Mouse (Mus musculus): ENCODE data around the gene Ddias. TPM values are rescaled to one million over a fixed set of nuclear protein-coding genes. Genes with fewer than 3 reads are reported as not detected.
"Not testable (repeated sequence)": the region's sequence is repeated elsewhere in the genome, so short reads cannot be mapped to it uniquely, and the experiment has no call there.

Gene Ddias
- 0.09 and 0.28 TPM in 2 replicates for polyA plus RNA-seq (2012; rRNA removed)

GRCm38 (mm10) chr7:92874116-92874675 is at the start of gene Ddias, which contains the start of gene Prcp:
Gene Ddias, minus strand, starts transcription at chr7:92874247.
Gene Prcp, plus strand, starts transcription at chr7:92874470.
- H3K4me1 ChIP-seq (ENCODE audit: control insufficient read depth, insufficient read depth, insufficient read length), result peaks cover under 1% of the 10 kb centered on the region
- no peaks in the 10 kb centered on the region for H3K27me3 ChIP-seq (ENCODE audit: control insufficient read depth, insufficient read depth, low read length)
- TF ChIP-seq CTCF (IDR thresholded peaks at IDR 0.05; ENCODE audit: extremely low read depth, insufficient read depth, insufficient read length, insufficient replicate concordance), result peak; percentile 93
- TF ChIP-seq POLR2A (IDR thresholded peaks at IDR 0.05; ENCODE audit: low read depth, low read length), result no peak
- H3K36me3 ChIP-seq (ENCODE audit: control insufficient read depth, insufficient read depth, low read length), result no peaks in the 10 kb centered on the region
- H3K4me3 ChIP-seq (ENCODE audit: extremely low read depth, insufficient read depth, insufficient read length), result peak within 1 kb of the TSS; percentile 88
- peak; percentile 89 to 90 for DNase-seq (ENCODE audit: low read depth in 1 of 2, low spot score in 2 of 2)
- H3K27ac ChIP-seq (ENCODE audit: insufficient read depth, low read length), result peak within 1 kb of the TSS; percentile 99
- under 1% methylated on average over 53 of the region's 53 CpGs for WGBS

- Histone ChIP-seq H3K27ac (ENCODE audit: insufficient read depth, low read length) (no peak overlapping the region), H3K4me3 (ENCODE audit: extremely low read depth, insufficient read depth, insufficient read length) (no peak overlapping the region), H3K4me1 (ENCODE audit: control insufficient read depth, insufficient read depth, insufficient read length) (no peaks in the 10 kb centered on the region; the same call in 1 of the 2 replicates), H3K27me3 (ENCODE audit: control insufficient read depth, insufficient read depth, low read length) (no peaks in the 10 kb centered on the region), H3K36me3 (ENCODE audit: control insufficient read depth, insufficient read depth, low read length) (peaks cover 10% of the 10 kb centered on the region; the same call in 1 of the 2 replicates)
- DNase-seq (ENCODE audit: low read depth in 1 of 2, low spot score in 2 of 2), result no peak
- WGBS, result 75% methylated on average over 2 of the region's 2 CpGs
- TF ChIP-seq POLR2A (IDR thresholded peaks at IDR 0.05; ENCODE audit: low read depth, low read length) (no peak), CTCF (IDR thresholded peaks at IDR 0.05; ENCODE audit: extremely low read depth, insufficient read depth, insufficient read length, insufficient replicate concordance) (no peak)
Measured at GRCm38 (mm10) chr7:92920857-92921172, 46.8 kb upstream of the Ddias start.

- TF ChIP-seq CTCF (IDR thresholded peaks at IDR 0.05; ENCODE audit: extremely low read depth, insufficient read depth, insufficient read length, insufficient replicate concordance) (no peak), POLR2A (IDR thresholded peaks at IDR 0.05; ENCODE audit: low read depth, low read length) (no peak)
- Histone ChIP-seq H3K4me3 (ENCODE audit: extremely low read depth, insufficient read depth, insufficient read length) (no peak overlapping the region), H3K4me1 (ENCODE audit: control insufficient read depth, insufficient read depth, insufficient read length) (no peaks in the 10 kb centered on the region; the same call in 1 of the 2 replicates), H3K27ac (ENCODE audit: insufficient read depth, low read length) (no peak overlapping the region), H3K27me3 (ENCODE audit: control insufficient read depth, insufficient read depth, low read length) (no peaks in the 10 kb centered on the region), H3K36me3 (ENCODE audit: control insufficient read depth, insufficient read depth, low read length) (peaks cover 10% of the 10 kb centered on the region; the same call in 1 of the 2 replicates)
- WGBS, result 79% methylated on average over 6 of the region's 6 CpGs
- no peak for DNase-seq (ENCODE audit: low read depth in 1 of 2, low spot score in 2 of 2)
Measured at GRCm38 (mm10) chr7:92920172-92920856, 46.3 kb upstream of the Ddias start.

GRCm38 (mm10) chr7:92904285-92904684 is 30.2 kb upstream of the Ddias start:
- H3K4me1 ChIP-seq (ENCODE audit: control insufficient read depth, insufficient read depth, insufficient read length); H3K27me3 ChIP-seq (ENCODE audit: control insufficient read depth, insufficient read depth, low read length); H3K36me3 ChIP-seq (ENCODE audit: control insufficient read depth, insufficient read depth, low read length); H3K27ac ChIP-seq (ENCODE audit: insufficient read depth, low read length); H3K4me3 ChIP-seq (ENCODE audit: extremely low read depth, insufficient read depth, insufficient read length); DNase-seq (ENCODE audit: low read depth in 1 of 2, low spot score in 2 of 2): not testable (repeated sequence)
- 62% methylated on average over 7 of the region's 7 CpGs for WGBS

GRCm38 (mm10) chr7:92903360-92904038 is 29.5 kb upstream of the Ddias start:
- DNase-seq (ENCODE audit: low read depth in 1 of 2, low spot score in 2 of 2), result peak; percentile 41 to 69
- H3K36me3 ChIP-seq (ENCODE audit: control insufficient read depth, insufficient read depth, low read length), result peaks cover 3% of the 10 kb centered on the region
- no peaks in the 10 kb centered on the region for H3K27me3 ChIP-seq (ENCODE audit: control insufficient read depth, insufficient read depth, low read length)
- no peaks in the 10 kb centered on the region for H3K4me1 ChIP-seq (ENCODE audit: control insufficient read depth, insufficient read depth, insufficient read length)
- 47% methylated on average over 7 of the region's 7 CpGs for WGBS
- H3K4me3 ChIP-seq (ENCODE audit: extremely low read depth, insufficient read depth, insufficient read length), result no peak overlapping the region
- no peak overlapping the region for H3K27ac ChIP-seq (ENCODE audit: insufficient read depth, low read length)
- TF ChIP-seq CTCF (IDR thresholded peaks at IDR 0.05; ENCODE audit: extremely low read depth, insufficient read depth, insufficient read length, insufficient replicate concordance) (peak; percentile 92; the same call in 1 of the 2 replicates), POLR2A (IDR thresholded peaks at IDR 0.05; ENCODE audit: low read depth, low read length) (no peak)

GRCm38 (mm10) chr7:92897021-92897420 is 23.0 kb upstream of the Ddias start:
- WGBS, result 76% methylated on average over 2 of the region's 2 CpGs

More at GRCm38 (mm10) chr7:92897021-92897420, 23.0 kb upstream of the Ddias start:
- H3K4me1 ChIP-seq (ENCODE audit: control insufficient read depth, insufficient read depth, insufficient read length), result no peaks in the 10 kb centered on the region
- no peak overlapping the region for H3K4me3 ChIP-seq (ENCODE audit: extremely low read depth, insufficient read depth, insufficient read length)
- H3K27me3 ChIP-seq (ENCODE audit: control insufficient read depth, insufficient read depth, low read length), result no peaks in the 10 kb centered on the region
- no peak for TF ChIP-seq POLR2A (IDR thresholded peaks at IDR 0.05; ENCODE audit: low read depth, low read length)
- no peak for TF ChIP-seq CTCF (IDR thresholded peaks at IDR 0.05; ENCODE audit: extremely low read depth, insufficient read depth, insufficient read length, insufficient replicate concordance)
- peaks cover 2% of the 10 kb centered on the region; the same call in 1 of the 2 replicates for H3K36me3 ChIP-seq (ENCODE audit: control insufficient read depth, insufficient read depth, low read length)
- no peak for DNase-seq (ENCODE audit: low read depth in 1 of 2, low spot score in 2 of 2)
- H3K27ac ChIP-seq (ENCODE audit: insufficient read depth, low read length), result no peak overlapping the region

Data from spleen, adult 2 months (tissue).